Mouse (Mus musculus): ENCODE measurements around the gene Ldlrad3. TPM values are rescaled to one million over a fixed set of nuclear protein-coding genes. Genes with fewer than 3 reads are reported as not detected.

The Ldlrad3 gene
- polyA plus RNA-seq, 1 experiment from 2014 or later: 55.8 TPM

DNA sequence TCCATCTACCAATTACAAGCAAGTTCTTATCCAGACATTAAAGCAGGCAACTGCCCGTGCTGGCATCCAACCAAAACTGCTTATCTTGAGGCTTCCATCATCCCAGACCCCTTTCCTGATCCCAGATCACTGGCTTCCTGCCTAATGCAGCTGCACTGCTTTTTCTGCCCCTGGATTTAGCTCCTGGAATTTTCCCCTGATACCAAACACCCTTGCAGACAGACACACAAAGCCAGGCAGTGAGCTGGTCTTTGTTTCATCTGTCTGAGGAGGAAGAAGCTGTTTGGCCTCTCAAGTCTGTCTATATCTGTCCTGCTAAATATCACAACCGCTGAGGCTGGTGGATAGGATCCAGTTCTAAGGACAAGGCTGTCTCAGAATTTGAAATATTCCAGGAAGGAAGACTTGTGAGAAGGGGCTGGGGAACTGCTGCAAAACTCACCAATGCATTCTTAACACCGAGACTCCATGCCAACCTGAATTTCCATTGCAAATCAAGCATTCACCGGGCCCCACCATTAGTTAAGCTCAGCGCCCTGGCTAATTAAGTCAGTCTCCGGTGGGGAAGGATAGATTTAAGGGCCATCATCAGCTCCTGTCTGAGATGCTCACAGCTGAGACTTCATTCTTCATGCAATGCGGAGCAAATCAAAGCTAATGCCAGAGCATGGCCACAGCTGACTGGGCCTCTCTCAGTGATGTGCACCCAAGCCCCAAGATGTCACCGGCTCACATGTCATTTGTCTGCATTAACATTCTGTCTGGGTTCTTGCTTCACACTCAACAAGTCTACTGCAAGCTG lies 183.0 kb downstream of the Ldlrad3 start:
- Histone ChIP-seq H3K27ac (replicated peaks) (peak overlapping the region; percentile 91), H3K4me1 (peaks cover 81% of the 10 kb centered on the region), H3K27me3 (ENCODE audit: low read depth, poor library complexity, severe bottlenecking) (no peaks in the 10 kb centered on the region), H3K9me3 (replicated peaks) (no peaks in the 10 kb centered on the region), H3K4me3 (peak overlapping the region; percentile 30), H3K36me3 (no peaks in the 10 kb centered on the region)
- DNase-seq (ENCODE audit: low spot score): peak; percentile 60
- 18% methylated on average over 8 of the region's 8 CpGs for WGBS

- Histone ChIP-seq H3K36me3 (no peaks in the 10 kb centered on the region), H3K4me3 (peak overlapping the region; percentile 30), H3K27me3 (ENCODE audit: low read depth, poor library complexity, severe bottlenecking) (no peaks in the 10 kb centered on the region), H3K9me3 (replicated peaks) (no peaks in the 10 kb centered on the region), H3K27ac (replicated peaks) (peak overlapping the region; percentile 91), H3K4me1 (peaks cover 75% of the 10 kb centered on the region)
- 57% methylated on average over 12 of the region's 12 CpGs for WGBS
- no peak for DNase-seq (ENCODE audit: low spot score)
These were observed 183.7 kb downstream of the Ldlrad3 start for GRCm38 (mm10) chr2:102002408-102002973.

GRCm38 (mm10) chr2:102001661-102002060 lies 184.5 kb downstream of the Ldlrad3 start:
- H3K9me3 ChIP-seq (replicated peaks): no peaks in the 10 kb centered on the region
- 28% methylated on average over 1 of the region's 1 CpGs for WGBS
- H3K4me3 ChIP-seq: no peak overlapping the region
- peak overlapping the region; percentile 91 for H3K27ac ChIP-seq (replicated peaks)
- no peaks in the 10 kb centered on the region for H3K36me3 ChIP-seq
- no peaks in the 10 kb centered on the region for H3K27me3 ChIP-seq (ENCODE audit: low read depth, poor library complexity, severe bottlenecking)
- peaks cover 69% of the 10 kb centered on the region for H3K4me1 ChIP-seq
- DNase-seq (ENCODE audit: low spot score): no peak

DNA sequence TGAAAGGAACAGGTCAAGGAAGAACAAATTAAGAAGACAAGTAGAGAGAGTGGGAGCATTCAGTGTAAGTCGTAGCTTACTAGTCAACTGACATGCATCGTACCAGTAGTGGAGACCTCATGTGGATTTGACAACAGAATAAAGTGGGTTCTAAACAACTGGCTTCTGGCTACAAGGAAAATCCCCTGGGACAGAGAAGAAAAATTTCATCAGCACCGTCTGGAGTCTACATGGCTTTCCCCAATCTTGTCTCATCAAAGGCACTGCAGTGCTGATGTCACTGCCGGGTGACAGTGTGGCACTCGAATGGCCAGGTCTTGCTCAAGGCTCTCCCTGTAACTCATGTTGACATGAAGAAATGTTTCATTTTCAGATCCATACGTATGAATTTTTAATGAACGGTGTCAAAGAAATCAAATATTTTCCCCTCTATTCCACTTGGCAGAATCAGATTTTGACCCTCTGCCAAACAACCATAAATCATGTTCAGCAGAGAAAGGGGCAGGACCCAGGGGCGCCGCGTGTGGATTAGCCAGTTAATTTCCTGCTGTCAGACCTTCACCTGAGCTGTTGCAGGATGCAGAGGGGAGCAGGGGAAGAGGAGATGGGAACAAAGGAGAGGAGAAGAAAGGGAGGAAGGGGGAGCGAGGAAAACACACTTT lies 187.1 kb downstream of the Ldlrad3 start:
- 86% methylated on average over 11 of the region's 11 CpGs for WGBS
- DNase-seq (ENCODE audit: low spot score): no peak
- no peak overlapping the region for H3K27ac ChIP-seq (replicated peaks)
- H3K9me3 ChIP-seq (replicated peaks): no peaks in the 10 kb centered on the region
- no peaks in the 10 kb centered on the region for H3K36me3 ChIP-seq
- H3K4me3 ChIP-seq: no peak overlapping the region
- no peaks in the 10 kb centered on the region for H3K27me3 ChIP-seq (ENCODE audit: low read depth, poor library complexity, severe bottlenecking)
- H3K4me1 ChIP-seq: peaks cover 45% of the 10 kb centered on the region

DNA sequence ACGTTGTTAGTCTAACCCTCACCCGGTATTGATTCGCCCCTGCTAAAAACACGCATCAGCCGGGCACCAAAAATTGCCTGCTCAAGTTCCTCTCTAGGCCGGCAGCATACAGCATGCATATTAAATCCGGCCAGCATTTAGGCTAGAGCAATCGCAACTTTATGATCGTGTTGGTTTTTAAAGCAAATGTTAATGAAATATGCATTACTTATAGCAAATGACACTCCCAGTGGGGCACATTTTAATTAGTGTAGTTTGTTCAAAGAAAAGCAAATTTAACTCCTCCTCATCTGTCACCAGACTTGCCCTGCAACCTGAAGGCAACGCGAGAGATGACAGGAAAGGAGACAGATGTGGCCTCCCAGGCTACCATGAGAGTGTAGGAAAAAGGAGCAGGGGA lies 189.2 kb downstream of the Ldlrad3 start:
- DNase-seq (ENCODE audit: low spot score): no peak
- Histone ChIP-seq H3K36me3 (no peaks in the 10 kb centered on the region), H3K27me3 (ENCODE audit: low read depth, poor library complexity, severe bottlenecking) (no peaks in the 10 kb centered on the region), H3K4me1 (peaks cover 25% of the 10 kb centered on the region), H3K9me3 (replicated peaks) (no peaks in the 10 kb centered on the region), H3K4me3 (no peak overlapping the region), H3K27ac (replicated peaks) (peak overlapping the region; percentile 38; the same call in 1 of the 2 replicates)
- 92% methylated on average over 11 of the region's 11 CpGs for WGBS

GRCm38 (mm10) chr2:101992574-101993310 lies 193.4 kb downstream of the Ldlrad3 start:
- 90% methylated on average over 9 of the region's 9 CpGs for WGBS
- peaks cover 6% of the 10 kb centered on the region; the same call in 1 of the 2 replicates for H3K4me1 ChIP-seq
- no peaks in the 10 kb centered on the region for H3K27me3 ChIP-seq (ENCODE audit: low read depth, poor library complexity, severe bottlenecking)
- H3K27ac ChIP-seq (replicated peaks): no peak overlapping the region
- H3K36me3 ChIP-seq: no peaks in the 10 kb centered on the region
- H3K4me3 ChIP-seq: no peak overlapping the region
- no peaks in the 10 kb centered on the region for H3K9me3 ChIP-seq (replicated peaks)
- DNase-seq (ENCODE audit: low spot score): no peak

DNA sequence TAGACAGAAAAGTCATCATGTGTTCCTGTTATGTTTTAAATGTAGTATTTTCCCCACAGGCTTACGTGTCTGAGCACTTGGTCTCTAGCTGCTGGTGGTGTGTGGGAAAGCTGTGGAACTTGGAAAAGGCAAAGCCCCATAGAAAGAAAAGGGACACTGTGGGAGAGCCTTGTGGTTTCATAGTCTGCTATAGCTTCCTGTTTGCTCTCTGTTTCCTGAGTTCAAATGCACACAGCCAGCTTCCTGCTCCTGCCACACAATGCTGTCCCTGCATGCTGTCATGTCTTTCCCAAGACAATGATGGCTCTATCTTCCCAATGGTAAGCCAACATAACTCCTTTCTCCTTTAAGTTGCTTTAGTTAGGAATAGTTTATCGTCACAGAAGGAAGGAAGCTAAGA lies 194.5 kb downstream of the Ldlrad3 start:
- WGBS: 85% methylated on average over 2 of the region's 2 CpGs
- no peak overlapping the region for H3K4me3 ChIP-seq
- H3K36me3 ChIP-seq: no peaks in the 10 kb centered on the region
- no peaks in the 10 kb centered on the region for H3K9me3 ChIP-seq (replicated peaks)
- no peaks in the 10 kb centered on the region for H3K27me3 ChIP-seq (ENCODE audit: low read depth, poor library complexity, severe bottlenecking)
- H3K4me1 ChIP-seq: peaks cover 8% of the 10 kb centered on the region
- H3K27ac ChIP-seq (replicated peaks): no peak overlapping the region
- no peak for DNase-seq (ENCODE audit: low spot score)

GRCm38 (mm10) chr2:101986344-101987087 lies 199.7 kb downstream of the Ldlrad3 start:
- H3K9me3 ChIP-seq (replicated peaks): no peaks in the 10 kb centered on the region
- 79% methylated on average over 3 of the region's 3 CpGs for WGBS
- H3K27me3 ChIP-seq (ENCODE audit: low read depth, poor library complexity, severe bottlenecking): no peaks in the 10 kb centered on the region
- DNase-seq (ENCODE audit: low spot score): no peak
- H3K27ac ChIP-seq (replicated peaks): 0 out of 2 replicates have a peak overlapping the region, but pooled peaks have one; percentile 46
- H3K4me1 ChIP-seq: peaks cover 46% of the 10 kb centered on the region
- H3K4me3 ChIP-seq: no peak overlapping the region
- no peaks in the 10 kb centered on the region for H3K36me3 ChIP-seq

GRCm38 (mm10) chr2:101983853-101984543 lies 202.2 kb downstream of the Ldlrad3 start:
- Histone ChIP-seq H3K36me3 (no peaks in the 10 kb centered on the region), H3K27ac (replicated peaks) (peak overlapping the region; percentile 85), H3K4me1 (peaks cover 71% of the 10 kb centered on the region), H3K9me3 (replicated peaks) (no peaks in the 10 kb centered on the region), H3K4me3 (no peak overlapping the region), H3K27me3 (ENCODE audit: low read depth, poor library complexity, severe bottlenecking) (no peaks in the 10 kb centered on the region)
- WGBS: 82% methylated on average over 9 of the region's 9 CpGs
- no peak for DNase-seq (ENCODE audit: low spot score)

- 28% methylated on average over 15 of the region's 15 CpGs for WGBS
These were observed 202.9 kb downstream of the Ldlrad3 start for GRCm38 (mm10) chr2:101983082-101983852.

DNA sequence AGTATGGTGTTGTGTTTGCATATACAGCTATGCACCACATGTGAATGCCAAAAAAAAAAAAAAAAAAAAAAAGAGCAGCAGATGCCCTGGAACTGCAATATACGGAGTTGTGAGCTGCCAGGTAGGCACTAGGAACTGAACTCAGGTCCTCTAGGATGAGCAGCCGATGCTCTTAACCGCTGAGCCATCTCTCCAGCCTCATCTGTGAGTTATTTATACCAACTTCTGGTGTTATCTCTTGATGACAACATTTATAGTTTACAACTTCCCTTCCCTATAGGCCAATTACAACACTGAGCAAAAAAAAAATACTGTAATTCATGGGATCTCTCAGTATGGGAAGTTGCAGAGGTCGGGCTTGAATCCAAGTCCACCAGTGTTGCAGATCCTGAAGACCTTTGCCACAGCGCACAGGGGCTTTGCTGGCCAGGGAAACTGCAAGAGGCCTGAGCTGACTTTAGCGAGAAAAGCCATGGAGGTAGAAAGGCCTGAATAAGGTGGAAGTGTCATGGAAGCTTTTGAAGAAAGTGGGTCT lies 204.2 kb downstream of the Ldlrad3 start:
- Histone ChIP-seq H3K27me3 (ENCODE audit: low read depth, poor library complexity, severe bottlenecking) (no peaks in the 10 kb centered on the region), H3K9me3 (replicated peaks) (no peaks in the 10 kb centered on the region), H3K36me3 (no peaks in the 10 kb centered on the region), H3K4me3 (no peak overlapping the region), H3K27ac (replicated peaks) (peak overlapping the region; percentile 85), H3K4me1 (peaks cover 89% of the 10 kb centered on the region)
- 87% methylated on average over 6 of the region's 6 CpGs for WGBS
- no peak for DNase-seq (ENCODE audit: low spot score)

More at GRCm38 (mm10) chr2:101983082-101983852, 202.9 kb downstream of the Ldlrad3 start:
- H3K36me3 ChIP-seq: no peaks in the 10 kb centered on the region
- no peak overlapping the region for H3K4me3 ChIP-seq
- DNase-seq (ENCODE audit: low spot score): peak; percentile 40
- peaks cover 79% of the 10 kb centered on the region for H3K4me1 ChIP-seq
- H3K9me3 ChIP-seq (replicated peaks): no peaks in the 10 kb centered on the region
- no peaks in the 10 kb centered on the region for H3K27me3 ChIP-seq (ENCODE audit: low read depth, poor library complexity, severe bottlenecking)
- H3K27ac ChIP-seq (replicated peaks): peak overlapping the region; percentile 85

Measured in midbrain, embryonic 10.5 days (tissue).